Mouse (Mus musculus): ENCODE measurements around the gene Fshr. TPM values are rescaled to one million over a fixed set of nuclear protein-coding genes. Genes with fewer than 3 reads are reported as not detected.
"Not testable (repeated sequence)": the region's sequence is repeated elsewhere in the genome, so short reads cannot be mapped to it uniquely, and the experiment has no call there.

Fshr gene
- 0.09 TPM in 1 of 2 replicates, not detected in the other for polyA plus RNA-seq (2015; fragmentation: Nextera tagmentation; extraction: Ambion mirVana)

DNA sequence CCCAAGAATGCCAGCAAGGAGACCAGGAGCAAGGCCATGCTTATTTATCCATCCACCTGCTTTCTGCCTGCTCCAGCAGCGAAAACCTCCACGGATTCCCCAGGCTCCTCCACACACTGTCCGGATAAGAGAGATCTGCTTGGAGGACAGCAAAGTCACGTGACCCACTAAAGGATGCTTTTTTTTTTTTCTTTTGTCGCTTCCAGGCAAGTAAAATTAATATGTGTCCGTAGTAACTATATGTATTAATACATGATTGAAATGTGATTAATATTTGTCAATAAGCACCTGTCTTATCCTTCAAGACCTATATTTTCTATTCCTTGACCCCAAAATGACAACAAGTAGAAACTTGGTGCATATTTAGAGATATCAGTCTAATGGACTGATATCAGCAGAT lies at the start of gene Fshr:
Gene Fshr (minus strand): TSS at position 101 of the 400 bp plus-strand sequence.
- Histone ChIP-seq H3K4me3 (ENCODE audit: low read length) (no peak within 1 kb of the TSS), H3K36me3 (ENCODE audit: control insufficient read depth, insufficient read depth) (no peaks in the 10 kb centered on the region), H3K4me2 (ENCODE audit: low read depth, low read length) (no peak within 1 kb of the TSS), H3K27ac (ENCODE audit: low read length) (no peak within 1 kb of the TSS), H3K4me1 (ENCODE audit: control insufficient read depth, insufficient read depth, low read length) (no peaks in the 10 kb centered on the region), H3K27me3 (ENCODE audit: control insufficient read depth, insufficient read depth, low read length) (no peaks in the 10 kb centered on the region), H3K9me3 (replicated peaks; ENCODE audit: control insufficient read depth, low read length) (no peaks in the 10 kb centered on the region), H3K9ac (ENCODE audit: low read length) (no peak within 1 kb of the TSS)
- 71% methylated on average over 6 of the region's 6 CpGs for WGBS
- no peak for ATAC-seq (replicated peaks; ENCODE audit: extremely low read depth, insufficient read depth, low FRiP score)

GRCm38 (mm10) chr17:89202181-89202580 lies 1.7 kb upstream of the Fshr start:
- Histone ChIP-seq H3K27me3 (ENCODE audit: control insufficient read depth, insufficient read depth, low read length) (no peaks in the 10 kb centered on the region), H3K4me3 (ENCODE audit: low read length) (no peak overlapping the region), H3K4me1 (ENCODE audit: control insufficient read depth, insufficient read depth, low read length) (no peaks in the 10 kb centered on the region), H3K36me3 (ENCODE audit: control insufficient read depth, insufficient read depth) (no peaks in the 10 kb centered on the region), H3K4me2 (ENCODE audit: low read depth, low read length) (no peak overlapping the region), H3K27ac (ENCODE audit: low read length) (no peak overlapping the region), H3K9me3 (replicated peaks; ENCODE audit: control insufficient read depth, low read length) (no peaks in the 10 kb centered on the region), H3K9ac (ENCODE audit: low read length) (no peak overlapping the region)
- 74% methylated on average over 6 of the region's 6 CpGs for WGBS
- no peak for ATAC-seq (replicated peaks; ENCODE audit: extremely low read depth, insufficient read depth, low FRiP score)

DNA sequence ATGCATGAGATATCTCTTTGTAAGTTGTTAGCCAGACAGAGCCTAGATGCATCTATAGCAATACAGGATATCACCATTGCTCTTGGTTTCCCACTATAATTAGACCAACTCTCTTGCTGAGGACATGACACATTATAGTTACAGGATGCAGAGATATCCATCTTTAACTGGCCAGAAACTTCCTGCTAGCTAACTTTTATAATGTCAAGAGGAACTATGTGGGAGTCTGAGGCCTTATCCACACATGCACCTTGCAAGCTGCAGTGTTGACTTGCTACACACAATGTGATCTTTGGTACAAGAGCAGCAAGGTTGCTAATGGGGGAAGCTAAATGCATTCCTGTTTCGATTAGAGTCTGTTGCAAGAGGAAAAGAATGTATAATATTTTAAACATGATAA lies 26.9 kb downstream of the Fshr start:
- 66% methylated on average over 1 of the region's 1 CpGs for WGBS
- H3K9me3 ChIP-seq (replicated peaks; ENCODE audit: control insufficient read depth, low read length), result no peaks in the 10 kb centered on the region
- H3K9ac ChIP-seq (ENCODE audit: low read length), result no peak overlapping the region
- no peak overlapping the region for H3K27ac ChIP-seq (ENCODE audit: low read length)
- no peaks in the 10 kb centered on the region for H3K36me3 ChIP-seq (ENCODE audit: control insufficient read depth, insufficient read depth)
- ATAC-seq (replicated peaks; ENCODE audit: extremely low read depth, insufficient read depth, low FRiP score), result no peak
- no peaks in the 10 kb centered on the region for H3K27me3 ChIP-seq (ENCODE audit: control insufficient read depth, insufficient read depth, low read length)
- no peaks in the 10 kb centered on the region for H3K4me1 ChIP-seq (ENCODE audit: control insufficient read depth, insufficient read depth, low read length)
- no peak overlapping the region for H3K4me3 ChIP-seq (ENCODE audit: low read length)
- H3K4me2 ChIP-seq (ENCODE audit: low read depth, low read length), result no peak overlapping the region

DNA sequence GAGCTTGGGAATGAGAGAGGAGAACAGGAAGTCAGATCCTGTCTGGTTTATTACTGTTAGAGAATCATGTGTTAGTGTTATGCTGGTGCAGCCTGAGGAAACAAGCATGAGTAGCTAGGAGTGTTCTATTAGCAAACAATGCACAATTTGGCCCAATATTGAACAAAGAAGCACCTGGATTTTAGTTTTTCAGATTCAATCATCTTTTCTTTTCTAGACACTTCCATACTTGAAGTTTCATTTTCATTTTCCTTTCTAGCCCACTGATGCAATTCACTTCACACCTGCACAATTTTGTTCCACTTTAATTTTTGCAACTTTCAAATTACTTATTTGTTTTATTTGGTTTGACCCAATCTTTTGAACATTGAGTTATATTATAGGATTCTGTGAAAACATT lies 35.7 kb downstream of the Fshr start:
- Histone ChIP-seq H3K4me1 (ENCODE audit: control insufficient read depth, insufficient read depth, low read length) (no peaks in the 10 kb centered on the region), H3K9me3 (replicated peaks; ENCODE audit: control insufficient read depth, low read length) (no peaks in the 10 kb centered on the region), H3K36me3 (ENCODE audit: control insufficient read depth, insufficient read depth) (no peaks in the 10 kb centered on the region), H3K27ac (ENCODE audit: low read length) (no peak overlapping the region), H3K27me3 (ENCODE audit: control insufficient read depth, insufficient read depth, low read length) (no peaks in the 10 kb centered on the region), H3K4me3 (ENCODE audit: low read length) (no peak overlapping the region), H3K9ac (ENCODE audit: low read length) (no peak overlapping the region), H3K4me2 (ENCODE audit: low read depth, low read length) (no peak overlapping the region)
- no peak for ATAC-seq (replicated peaks; ENCODE audit: extremely low read depth, insufficient read depth, low FRiP score)

DNA sequence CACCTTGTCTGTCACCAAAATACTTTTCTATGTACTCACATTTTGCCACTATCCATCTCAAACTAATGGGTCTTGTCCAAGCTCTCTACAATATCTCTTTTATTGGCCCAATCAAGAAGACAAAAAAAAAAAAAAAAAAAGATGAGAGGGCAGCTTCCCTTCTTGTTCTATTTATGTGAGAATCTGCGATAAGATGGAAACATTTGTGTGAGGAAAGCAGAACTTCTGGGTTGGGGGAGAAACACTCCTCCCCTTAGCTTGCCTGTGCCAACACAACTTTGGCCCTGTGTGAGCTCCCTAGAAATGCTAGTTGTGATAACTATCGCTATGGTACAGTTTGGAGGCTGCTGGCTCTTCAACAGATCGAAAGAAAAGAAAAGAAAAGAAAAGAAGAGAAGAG lies 38.0 kb downstream of the Fshr start:
- H3K4me1 ChIP-seq (ENCODE audit: control insufficient read depth, insufficient read depth, low read length), result no peaks in the 10 kb centered on the region
- H3K27me3 ChIP-seq (ENCODE audit: control insufficient read depth, insufficient read depth, low read length), result no peaks in the 10 kb centered on the region
- no peaks in the 10 kb centered on the region for H3K9me3 ChIP-seq (replicated peaks; ENCODE audit: control insufficient read depth, low read length)
- WGBS, result 88% methylated on average over 3 of the region's 3 CpGs
- H3K4me2 ChIP-seq (ENCODE audit: low read depth, low read length), result no peak overlapping the region
- no peak for ATAC-seq (replicated peaks; ENCODE audit: extremely low read depth, insufficient read depth, low FRiP score)
- no peak overlapping the region for H3K4me3 ChIP-seq (ENCODE audit: low read length)
- H3K9ac ChIP-seq (ENCODE audit: low read length), result no peak overlapping the region
- no peaks in the 10 kb centered on the region for H3K36me3 ChIP-seq (ENCODE audit: control insufficient read depth, insufficient read depth)
- no peak overlapping the region for H3K27ac ChIP-seq (ENCODE audit: low read length)

DNA sequence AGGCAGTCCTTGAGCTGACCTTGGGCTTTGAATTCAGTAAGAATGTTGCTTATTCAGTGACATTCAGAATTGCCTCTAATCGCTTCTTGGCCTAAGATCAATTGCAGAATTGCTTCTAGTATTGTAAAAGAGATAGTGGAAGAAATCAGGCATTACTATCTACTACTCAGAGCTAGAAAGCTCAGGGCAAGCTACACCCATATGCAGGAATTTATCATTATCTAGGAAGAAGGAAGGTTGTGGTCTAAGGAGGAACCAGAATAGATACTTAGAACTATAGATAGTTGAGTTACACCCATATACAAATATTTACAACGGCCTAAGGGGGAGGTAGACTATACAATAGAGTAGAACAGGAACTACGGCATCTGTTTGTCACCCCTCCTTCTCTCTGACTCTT lies 41.1 kb downstream of the Fshr start:
- not testable (repeated sequence) for H3K27me3 ChIP-seq (ENCODE audit: control insufficient read depth, insufficient read depth, low read length); H3K27ac ChIP-seq (ENCODE audit: low read length); H3K36me3 ChIP-seq (ENCODE audit: control insufficient read depth, insufficient read depth); H3K4me2 ChIP-seq (ENCODE audit: low read depth, low read length); H3K9ac ChIP-seq (ENCODE audit: low read length); H3K9me3 ChIP-seq (replicated peaks; ENCODE audit: control insufficient read depth, low read length); H3K4me3 ChIP-seq (ENCODE audit: low read length); ATAC-seq (replicated peaks; ENCODE audit: extremely low read depth, insufficient read depth, low FRiP score); H3K4me1 ChIP-seq (ENCODE audit: control insufficient read depth, insufficient read depth, low read length)
- WGBS, result 76% methylated on average over 3 of the region's 3 CpGs

DNA sequence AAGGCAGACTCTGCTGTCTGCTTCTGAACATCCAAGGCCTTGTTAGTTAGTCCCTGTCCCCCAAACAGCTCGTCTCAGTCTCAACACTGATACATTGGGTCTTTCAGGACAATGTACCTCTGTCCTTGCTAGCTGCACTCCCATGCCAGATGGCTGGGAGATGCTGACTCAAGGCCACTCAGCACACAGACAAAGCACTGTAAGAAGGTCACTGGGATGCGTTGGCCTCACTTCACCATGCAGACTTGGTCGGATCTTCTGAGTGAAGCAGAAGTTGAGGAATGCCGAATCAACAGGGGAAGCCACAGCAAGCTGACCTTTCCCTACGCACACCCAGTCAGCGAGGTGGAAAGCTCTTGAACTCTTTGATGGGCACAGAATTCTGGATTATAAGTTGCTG lies 55.7 kb downstream of the Fshr start:
- H3K9me3 ChIP-seq (replicated peaks; ENCODE audit: control insufficient read depth, low read length), result no peaks in the 10 kb centered on the region
- H3K36me3 ChIP-seq (ENCODE audit: control insufficient read depth, insufficient read depth), result no peaks in the 10 kb centered on the region
- H3K4me3 ChIP-seq (ENCODE audit: low read length), result no peak overlapping the region
- no peak overlapping the region for H3K27ac ChIP-seq (ENCODE audit: low read length)
- H3K27me3 ChIP-seq (ENCODE audit: control insufficient read depth, insufficient read depth, low read length), result no peaks in the 10 kb centered on the region
- ATAC-seq (replicated peaks; ENCODE audit: extremely low read depth, insufficient read depth, low FRiP score), result no peak
- no peak overlapping the region for H3K9ac ChIP-seq (ENCODE audit: low read length)
- WGBS, result 75% methylated on average over 6 of the region's 6 CpGs
- no peak overlapping the region for H3K4me2 ChIP-seq (ENCODE audit: low read depth, low read length)
- H3K4me1 ChIP-seq (ENCODE audit: control insufficient read depth, insufficient read depth, low read length), result no peaks in the 10 kb centered on the region

DNA sequence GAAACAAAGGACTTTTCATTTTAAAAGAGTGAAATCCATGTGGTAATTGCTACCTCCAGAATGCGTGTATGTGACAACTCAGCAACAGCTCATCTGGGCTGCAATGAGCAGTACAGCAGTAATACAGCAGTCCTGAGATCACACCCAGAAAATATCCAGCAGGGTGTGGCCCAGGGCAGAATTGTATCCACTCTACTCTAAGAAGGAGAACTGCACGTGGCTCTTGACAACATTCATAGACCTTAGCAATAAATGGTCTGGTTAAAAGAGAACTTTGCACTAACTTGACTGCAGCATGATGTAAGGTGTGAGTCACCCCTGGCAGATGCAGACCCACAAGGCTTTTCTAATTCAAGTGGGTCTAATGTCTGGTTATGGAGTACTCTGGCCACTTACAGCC lies 80.5 kb downstream of the Fshr start:
- no peak overlapping the region for H3K9ac ChIP-seq (ENCODE audit: low read length)
- no peaks in the 10 kb centered on the region for H3K9me3 ChIP-seq (replicated peaks; ENCODE audit: control insufficient read depth, low read length)
- H3K4me2 ChIP-seq (ENCODE audit: low read depth, low read length), result no peak overlapping the region
- no peak overlapping the region for H3K4me3 ChIP-seq (ENCODE audit: low read length)
- WGBS, result 65% methylated on average over 2 of the region's 2 CpGs
- no peak for ATAC-seq (replicated peaks; ENCODE audit: extremely low read depth, insufficient read depth, low FRiP score)
- H3K27ac ChIP-seq (ENCODE audit: low read length), result no peak overlapping the region
- H3K4me1 ChIP-seq (ENCODE audit: control insufficient read depth, insufficient read depth, low read length), result no peaks in the 10 kb centered on the region
- H3K36me3 ChIP-seq (ENCODE audit: control insufficient read depth, insufficient read depth), result no peaks in the 10 kb centered on the region
- H3K27me3 ChIP-seq (ENCODE audit: control insufficient read depth, insufficient read depth, low read length), result no peaks in the 10 kb centered on the region

GRCm38 (mm10) chr17:89119250-89119649 lies 81.2 kb downstream of the Fshr start:
- H3K27me3 ChIP-seq (ENCODE audit: control insufficient read depth, insufficient read depth, low read length), result no peaks in the 10 kb centered on the region
- H3K9ac ChIP-seq (ENCODE audit: low read length), result no peak overlapping the region
- no peaks in the 10 kb centered on the region for H3K9me3 ChIP-seq (replicated peaks; ENCODE audit: control insufficient read depth, low read length)
- 62% methylated on average over 2 of the region's 2 CpGs for WGBS
- no peak overlapping the region for H3K27ac ChIP-seq (ENCODE audit: low read length)
- H3K4me3 ChIP-seq (ENCODE audit: low read length), result no peak overlapping the region
- no peaks in the 10 kb centered on the region for H3K36me3 ChIP-seq (ENCODE audit: control insufficient read depth, insufficient read depth)
- no peaks in the 10 kb centered on the region for H3K4me1 ChIP-seq (ENCODE audit: control insufficient read depth, insufficient read depth, low read length)
- no peak for ATAC-seq (replicated peaks; ENCODE audit: extremely low read depth, insufficient read depth, low FRiP score)
- no peak overlapping the region for H3K4me2 ChIP-seq (ENCODE audit: low read depth, low read length)

- ATAC-seq (replicated peaks; ENCODE audit: extremely low read depth, insufficient read depth, low FRiP score), result no peak
- H3K4me2 ChIP-seq (ENCODE audit: low read depth, low read length), result no peak overlapping the region
These were observed 86.5 kb downstream of the Fshr start for GRCm38 (mm10) chr17:89113944-89114343.

More at GRCm38 (mm10) chr17:89113944-89114343, 86.5 kb downstream of the Fshr start:
- no peaks in the 10 kb centered on the region for H3K4me1 ChIP-seq (ENCODE audit: control insufficient read depth, insufficient read depth, low read length)
- no peaks in the 10 kb centered on the region for H3K36me3 ChIP-seq (ENCODE audit: control insufficient read depth, insufficient read depth)
- no peak overlapping the region for H3K27ac ChIP-seq (ENCODE audit: low read length)
- no peak overlapping the region for H3K9ac ChIP-seq (ENCODE audit: low read length)
- H3K27me3 ChIP-seq (ENCODE audit: control insufficient read depth, insufficient read depth, low read length), result no peaks in the 10 kb centered on the region
- H3K9me3 ChIP-seq (replicated peaks; ENCODE audit: control insufficient read depth, low read length), result no peaks in the 10 kb centered on the region
- H3K4me3 ChIP-seq (ENCODE audit: low read length), result no peak overlapping the region

Measured in heart, embryonic 16.5 days (tissue).